Mouse (Mus musculus) stomach, postnatal 0 days (tissue): ENCODE data around the gene Vwce. TPM values are rescaled to one million over a fixed set of nuclear protein-coding genes. Genes with fewer than 3 reads are reported as not detected.
A peak's percentile ranks its signal among the peaks of the same experiment; 100 is the strongest.

Experiments
- ATAC-seq: fragments of 200-750 bp; cut with Nextera tagmentation; 2 replicates; pipeline ENCODE4 v1.8.0; 2017; ENCODE audit not compliant: low FRiP score, low TSS enrichment
- DNase-seq: peaks from one replicate; pipeline ENCODE4 v3.0.0-alpha.2; 2016; ENCODE audit warnings: low spot score
- H3K27ac ChIP-seq: fragments of 300-500 bp; sonication (generic); replicated peaks from 2 replicates; pipeline ENCODE4 v1.5.1; 2014; ENCODE audit warnings: mild to moderate bottlenecking, control low read depth
- H3K27me3 ChIP-seq: fragments of 300-500 bp; sonication (generic); 2 replicates; pipeline ENCODE4 v1.6.1; 2014; ENCODE audit warnings: low read length; ENCODE audit not compliant: control insufficient read depth, insufficient read depth
- H3K36me3 ChIP-seq: fragments of 300-500 bp; sonication (generic); 2 replicates; pipeline ENCODE4 v1.6.1; 2014; ENCODE audit warnings: low read length, mixed read lengths; ENCODE audit not compliant: control insufficient read depth, insufficient read depth
- H3K4me1 ChIP-seq: fragments of 300-500 bp; sonication (generic); replicated peaks from 2 replicates; pipeline ENCODE4 v1.6.1; 2014; ENCODE audit warnings: antibody characterized with exemption; ENCODE audit not compliant: control insufficient read depth, insufficient read depth
- H3K4me2 ChIP-seq: fragments of 300-500 bp; sonication (generic); replicated peaks from 2 replicates; pipeline ENCODE4 v1.6.1; 2014; ENCODE audit warnings: low read depth, mild to moderate bottlenecking, control low read depth, moderate library complexity
- H3K4me3 ChIP-seq: fragments of 300-500 bp; sonication (generic); 2 replicates; pipeline ENCODE4 v1.5.1; 2014; ENCODE audit warnings: low read depth, low read length, control low read depth
- H3K9ac ChIP-seq: fragments of 300-500 bp; sonication (generic); 2 replicates; pipeline ENCODE4 v1.6.1; 2014; ENCODE audit warnings: mild to moderate bottlenecking, low read length, control low read depth, mixed read lengths
- H3K9me3 ChIP-seq: fragments of 300-500 bp; sonication (generic); 2 replicates; pipeline ENCODE4 v1.6.1; 2016; ENCODE audit warnings: low read length; ENCODE audit not compliant: control insufficient read depth
- CTCF ChIP-seq: IDR thresholded peaks from 2 replicates; pipeline ENCODE4 v1.5.1; 2016; ENCODE audit warnings: antibody characterized with exemption, low read depth, mild to moderate bottlenecking, moderate library complexity
- EP300 ChIP-seq: optimal IDR thresholded peaks from 2 replicates; pipeline ENCODE3; 2016; ENCODE audit warnings: antibody characterized with exemption
- WGBS: fragments of 180-500 bp; shearing (Covaris S2); extraction: QIAGEN DNeasy Blood & Tissue Kit; methylation state at CpG from one replicate; pipeline ENCODE4 v1.1.7; 2014; 5-methylcytosine and 5-hydroxymethylcytosine counted together
- polyA plus RNA-seq: library from polyadenylated mRNA; unstranded; fragments of >200 nt; fragmentation: Nextera tagmentation; extraction: Ambion mirVana; gene quantifications from 2 replicates; pipeline ENCODE4 v1.2.1, GENCODE M21; 2015

Gene Vwce
- polyA plus RNA-seq, 1 experiment from 2014 or later, result 0.51 TPM

GRCm38 (mm10) chr19:10603660-10604523, 30.1 kb upstream of the Vwce start:
- H3K36me3 ChIP-seq, result peaks cover 10% of the 10 kb centered on the region; the same call in 1 of the 2 replicates
- TF ChIP-seq CTCF, result no peak
- H3K4me1 ChIP-seq, result peaks cover 8% of the 10 kb centered on the region; the same call in 1 of the 2 replicates
- H3K27me3 ChIP-seq, result no peaks in the 10 kb centered on the region
- H3K4me3 ChIP-seq, result no peak overlapping the region
- WGBS, result 77% methylated on average over 18 of the region's 18 CpGs
- H3K4me2 ChIP-seq, result peak overlapping the region; percentile 69; the same call in 1 of the 2 replicates
- H3K9me3 ChIP-seq, result no peaks in the 10 kb centered on the region
- no peak for ATAC-seq
- DNase-seq, result no peak
- peak overlapping the region; percentile 74 for H3K9ac ChIP-seq
- H3K27ac ChIP-seq, result no peak overlapping the region

- Histone ChIP-seq H3K9me3 (no peaks in the 10 kb centered on the region), H3K4me1 (peaks cover 8% of the 10 kb centered on the region; the same call in 1 of the 2 replicates), H3K27me3 (no peaks in the 10 kb centered on the region), H3K4me2 (peak overlapping the region; percentile 69), H3K9ac (peak overlapping the region; percentile 74), H3K4me3 (peak overlapping the region; percentile 97), H3K36me3 (peaks cover 10% of the 10 kb centered on the region; the same call in 1 of the 2 replicates), H3K27ac (peak overlapping the region; percentile 97)
- TF ChIP-seq EP300 (no peak), CTCF (no peak)
- 46% methylated on average over 3 of the region's 3 CpGs for WGBS
- DNase-seq, result no peak
- no peak for ATAC-seq
Observed at GRCm38 (mm10) chr19:10604534-10604933, 29.5 kb upstream of the Vwce start.

- Histone ChIP-seq H3K9ac (peak within 1 kb of the TSS; percentile 97), H3K4me3 (peak within 1 kb of the TSS; percentile 97), H3K4me2 (peak within 1 kb of the TSS; percentile 69), H3K27ac (peak within 1 kb of the TSS; percentile 97), H3K27me3 (no peaks in the 10 kb centered on the region), H3K9me3 (no peaks in the 10 kb centered on the region), H3K4me1 (peaks cover 8% of the 10 kb centered on the region; the same call in 1 of the 2 replicates), H3K36me3 (peaks cover 10% of the 10 kb centered on the region; the same call in 1 of the 2 replicates)
- DNase-seq, result peak; percentile 99
- ATAC-seq, result peak; percentile 98
- WGBS, result under 1% methylated on average over 49 of the region's 49 CpGs
- peak; percentile 77 for TF ChIP-seq CTCF
- TF ChIP-seq EP300, result no peak
Observed at GRCm38 (mm10) chr19:10605293-10605900, 28.6 kb upstream of the Vwce start, which contains the start of the genes Ddb1 and Tkfc. Ddb1 (plus strand) TSS chr19:10605327. Tkfc (minus strand) TSS chr19:10605654.

GRCm38 (mm10) chr19:10605901-10606622, 28.0 kb upstream of the Vwce start:
- 3% methylated on average over 20 of the region's 20 CpGs for WGBS
- ATAC-seq (no peak), DNase-seq (peak; percentile 52)
- peak overlapping the region; percentile 97 for H3K27ac ChIP-seq
- H3K4me1 ChIP-seq, result peaks cover 8% of the 10 kb centered on the region; the same call in 1 of the 2 replicates
- TF ChIP-seq CTCF, result no peak
- TF ChIP-seq EP300, result no peak
- peak overlapping the region; percentile 97 for H3K9ac ChIP-seq
- H3K9me3 ChIP-seq, result no peaks in the 10 kb centered on the region
- no peaks in the 10 kb centered on the region for H3K27me3 ChIP-seq
- H3K4me2 ChIP-seq, result peak overlapping the region; percentile 69
- H3K36me3 ChIP-seq, result peaks cover 17% of the 10 kb centered on the region; the same call in 1 of the 2 replicates
- H3K4me3 ChIP-seq, result peak overlapping the region; percentile 97

GRCm38 (mm10) chr19:10608573-10609240, 25.3 kb upstream of the Vwce start:
- no peak overlapping the region for H3K4me3 ChIP-seq
- DNase-seq (no peak), ATAC-seq (no peak)
- no peaks in the 10 kb centered on the region for H3K9me3 ChIP-seq
- peaks cover 30% of the 10 kb centered on the region for H3K36me3 ChIP-seq
- H3K4me1 ChIP-seq, result peaks cover 8% of the 10 kb centered on the region; the same call in 1 of the 2 replicates
- H3K27me3 ChIP-seq, result no peaks in the 10 kb centered on the region
- TF ChIP-seq CTCF, result no peak
- no peak for TF ChIP-seq EP300
- no peak overlapping the region for H3K4me2 ChIP-seq
- no peak overlapping the region for H3K27ac ChIP-seq
- H3K9ac ChIP-seq, result no peak overlapping the region
- WGBS, result 60% methylated on average over 5 of the region's 5 CpGs
